Mouse (Mus musculus): ENCODE data around the gene Adprm.
A peak's percentile ranks its signal among the peaks of the same experiment; 100 is the strongest.

Adprm gene

DNA sequence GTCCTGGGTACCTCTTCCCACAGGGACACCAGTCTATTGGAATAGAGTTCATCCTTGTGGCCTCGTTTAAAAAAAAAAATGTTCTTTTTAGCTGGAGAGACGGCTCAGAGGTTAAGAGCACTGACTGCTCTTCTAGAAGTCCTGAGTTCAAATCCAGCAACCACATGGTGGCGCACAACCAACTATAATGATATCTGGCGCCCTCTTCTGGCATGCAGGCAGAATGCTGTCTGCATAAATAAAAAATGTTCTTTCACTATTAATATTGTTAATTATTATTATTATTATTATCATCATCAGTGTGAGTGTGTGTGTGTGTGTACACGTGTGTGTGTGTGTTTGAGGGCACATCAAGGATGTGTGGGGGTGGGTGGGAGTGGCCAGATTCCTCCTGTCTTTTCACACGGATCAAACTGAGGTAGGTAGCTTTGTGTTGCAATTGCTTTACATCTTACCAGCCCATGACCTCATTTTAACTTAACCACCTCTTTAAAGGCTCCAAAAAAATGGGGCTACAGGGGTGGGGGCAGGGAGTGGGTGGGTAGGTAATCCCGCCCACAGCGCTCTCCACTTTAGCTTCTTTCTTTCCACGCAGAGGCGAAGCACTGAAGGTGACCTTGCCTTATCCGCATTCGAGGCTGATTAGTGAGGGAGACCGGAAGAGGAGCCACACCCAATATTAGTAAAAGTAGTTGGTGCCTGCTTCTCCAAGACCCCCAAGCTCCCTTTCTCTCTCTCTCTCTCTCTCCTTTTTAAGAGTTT, 29.9 kb downstream of the Adprm start:
- DNase-seq = no peak

DNA sequence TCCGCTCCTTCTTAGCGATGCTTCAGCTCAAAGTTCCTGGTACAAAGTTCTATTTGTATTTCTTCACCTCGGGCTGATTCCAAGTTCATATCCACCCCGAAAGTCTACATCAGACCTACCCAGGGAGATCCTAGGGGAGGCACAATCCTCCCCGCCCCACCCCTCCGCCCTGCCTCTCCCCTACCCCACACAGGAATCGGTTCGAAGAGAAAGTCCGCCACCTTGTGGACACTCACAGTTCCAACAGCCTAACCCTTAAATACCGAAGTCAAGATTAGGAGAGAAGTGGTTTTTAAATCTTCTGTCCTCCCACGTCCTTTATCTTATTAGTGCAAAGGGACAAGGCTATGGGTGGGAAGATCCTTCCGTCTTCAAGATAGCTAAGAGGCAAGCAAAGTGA, 31.4 kb downstream of the Adprm start:
- DNase-seq = peak; percentile 39

DNA sequence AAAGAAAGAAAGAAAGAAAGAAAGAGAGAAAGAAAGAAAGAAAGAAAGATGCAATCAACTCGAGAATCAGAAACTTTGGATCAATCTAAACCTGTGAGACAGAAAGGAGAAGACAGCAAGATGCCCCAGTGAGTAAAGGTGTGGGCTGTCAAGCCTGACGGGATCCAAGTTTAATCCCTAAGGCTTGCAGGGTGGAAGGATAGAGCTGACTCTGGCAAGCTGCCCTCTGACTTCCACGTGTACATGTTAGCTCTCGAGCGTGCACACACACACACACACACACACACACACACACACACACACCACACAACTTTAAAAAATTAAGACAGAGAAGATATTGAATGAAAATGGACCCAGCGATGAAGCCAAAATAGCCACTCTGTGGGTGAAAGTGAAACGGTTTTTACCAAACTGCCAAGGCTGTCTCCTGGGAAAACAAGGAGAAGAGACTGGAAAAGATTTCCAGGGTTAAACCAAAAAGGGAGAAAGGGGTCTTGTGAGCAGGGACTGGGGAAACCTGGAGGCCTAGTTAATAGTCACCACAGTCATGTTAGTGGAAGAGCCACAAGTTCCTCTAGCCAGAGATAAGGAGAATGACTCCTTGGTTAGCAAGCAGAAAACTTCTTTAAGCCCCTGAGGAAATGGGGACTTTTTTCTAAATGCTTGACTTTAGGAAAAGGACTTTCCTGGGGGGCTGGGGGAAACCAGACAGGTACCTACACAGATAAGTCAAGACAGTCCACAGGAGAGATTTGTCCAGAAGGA, 32.5 kb downstream of the Adprm start:
- DNase-seq = no peak

DNA sequence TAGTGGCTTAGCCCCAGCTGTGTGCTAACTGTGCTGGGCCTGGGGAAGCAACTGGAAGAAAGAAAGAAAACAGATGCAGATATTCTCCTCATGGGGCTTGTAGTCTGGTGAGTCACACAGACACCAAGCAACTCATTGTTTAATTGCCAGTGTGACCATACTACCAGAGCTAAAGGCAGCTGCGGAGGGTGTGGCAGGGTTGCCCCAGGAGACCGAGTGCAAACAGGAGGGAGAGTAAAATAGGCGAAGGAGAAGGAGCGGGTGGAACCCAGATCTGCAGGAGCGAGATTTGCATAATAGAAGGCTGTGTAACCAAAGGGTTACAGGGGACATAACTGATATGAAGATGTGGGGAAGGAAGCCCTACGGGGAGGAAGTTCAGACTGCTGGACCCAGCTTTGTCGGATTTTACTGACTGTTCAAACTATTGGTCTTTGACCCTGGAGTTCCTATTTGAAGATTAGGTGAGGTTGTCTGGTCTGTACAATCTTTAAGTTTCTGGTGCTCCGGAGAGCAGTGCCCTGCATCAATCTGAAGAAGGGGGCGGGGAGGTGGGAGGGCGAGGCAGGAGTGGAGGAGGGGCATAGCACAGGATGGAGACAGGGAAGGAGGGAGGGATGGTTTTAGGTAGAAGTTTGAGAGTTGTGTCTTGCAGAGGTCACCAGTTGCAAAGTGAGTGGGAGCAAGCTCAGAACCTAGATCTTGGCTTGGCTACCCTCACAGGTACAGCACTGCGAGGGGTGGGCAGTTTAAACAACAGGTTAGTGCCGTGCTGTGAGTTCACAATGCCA, 34.4 kb downstream of the Adprm start:
- DNase-seq = no peak

DNA sequence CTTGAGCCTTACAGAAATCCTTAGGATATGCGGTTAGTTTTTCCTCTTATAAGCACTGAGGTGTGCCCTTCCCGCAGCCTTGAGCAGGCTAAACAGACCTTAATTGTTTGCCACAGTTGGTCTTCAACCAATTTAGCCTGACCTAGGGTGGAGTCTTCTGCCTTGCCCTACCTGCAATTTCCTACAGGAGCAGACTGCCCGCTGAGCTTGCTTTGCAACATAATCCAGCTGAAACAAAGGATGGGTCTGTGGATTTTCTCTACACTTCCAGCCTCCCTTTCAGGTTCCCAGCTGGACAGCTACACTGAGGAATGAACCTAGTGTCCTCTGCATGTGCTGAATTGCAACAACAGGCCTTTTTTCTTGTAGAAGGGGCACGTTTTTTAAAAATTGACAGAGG, 40.8 kb downstream of the Adprm start:
- DNase-seq = no peak

DNA sequence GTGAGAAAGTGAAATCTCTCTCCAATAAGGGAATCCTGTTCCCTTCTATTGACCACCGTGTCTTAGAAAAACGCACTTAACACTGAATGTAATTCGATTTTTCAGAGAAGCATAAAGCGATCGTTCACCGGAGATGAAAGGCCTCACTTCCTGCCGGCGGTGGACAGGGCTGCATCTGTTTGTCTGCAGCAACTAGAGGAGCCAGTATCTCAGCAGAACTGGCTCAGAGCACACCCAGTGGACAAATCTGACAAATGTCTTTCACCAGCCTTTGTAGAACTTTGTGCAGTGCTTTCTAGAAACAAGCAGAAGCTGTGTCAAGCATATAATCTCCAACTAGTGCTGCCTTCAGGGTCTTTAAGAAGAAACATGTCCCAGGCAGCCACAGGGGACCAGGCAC, 42.0 kb downstream of the Adprm start:
- no peak for DNase-seq

DNA sequence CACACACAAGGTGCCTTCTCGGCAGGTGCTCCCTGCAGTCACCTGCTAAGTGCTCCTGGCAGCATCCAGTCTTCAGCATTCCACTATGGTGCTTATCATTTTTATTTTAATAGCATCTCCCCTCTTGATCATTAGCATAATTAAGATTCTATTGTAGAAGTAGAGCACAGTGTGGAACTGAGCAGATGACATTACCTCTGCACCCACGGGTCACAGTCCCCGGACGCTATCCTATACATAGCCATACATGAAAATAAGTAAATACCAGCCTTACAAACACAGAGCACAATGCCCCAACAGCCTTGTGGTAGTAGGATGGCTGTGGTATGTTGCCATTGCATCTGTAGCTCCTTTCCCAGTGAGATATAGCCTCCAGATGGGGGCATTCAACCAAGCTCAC, 43.9 kb downstream of the Adprm start:
- no peak for DNase-seq

DNA sequence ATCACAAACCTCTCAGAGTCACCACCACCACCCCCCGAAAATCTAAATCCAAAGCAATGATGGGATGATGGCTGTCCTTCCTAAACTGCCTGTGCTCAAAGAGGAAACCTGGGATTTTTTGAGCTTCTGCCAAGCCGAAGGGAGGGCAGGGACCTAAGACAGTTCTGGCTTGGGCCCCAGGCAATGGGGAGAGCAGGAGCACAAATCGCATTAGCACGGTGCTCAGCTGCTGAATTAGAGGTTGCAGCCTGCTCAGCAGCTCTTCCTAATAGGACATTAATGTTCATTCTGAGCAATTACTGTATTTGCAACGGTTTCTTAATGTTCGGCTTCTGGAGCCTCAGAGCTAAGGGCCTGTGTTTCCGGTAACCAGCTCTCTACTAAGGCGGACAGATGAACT, 44.4 kb downstream of the Adprm start:
- no peak for DNase-seq

DNA sequence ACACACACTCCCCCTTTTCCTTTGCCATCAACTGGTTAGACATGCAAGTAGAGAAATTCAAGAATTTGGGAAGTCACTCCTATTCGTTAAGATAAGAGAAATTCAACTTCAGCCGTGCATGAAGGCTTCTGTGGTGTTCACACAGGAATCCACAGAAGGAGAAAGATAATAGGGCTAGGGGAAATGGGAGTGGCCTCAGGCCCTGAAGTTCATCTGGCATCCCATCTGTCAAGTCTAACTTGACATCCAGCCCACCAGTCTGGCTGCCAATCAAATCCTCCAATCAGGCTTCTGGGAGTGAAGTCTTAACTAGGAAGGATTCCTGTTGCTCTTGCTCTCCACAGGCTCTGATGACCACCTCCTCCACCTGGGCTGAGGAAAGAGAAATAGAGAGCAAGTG, 49.5 kb downstream of the Adprm start:
- no peak for DNase-seq

DNA sequence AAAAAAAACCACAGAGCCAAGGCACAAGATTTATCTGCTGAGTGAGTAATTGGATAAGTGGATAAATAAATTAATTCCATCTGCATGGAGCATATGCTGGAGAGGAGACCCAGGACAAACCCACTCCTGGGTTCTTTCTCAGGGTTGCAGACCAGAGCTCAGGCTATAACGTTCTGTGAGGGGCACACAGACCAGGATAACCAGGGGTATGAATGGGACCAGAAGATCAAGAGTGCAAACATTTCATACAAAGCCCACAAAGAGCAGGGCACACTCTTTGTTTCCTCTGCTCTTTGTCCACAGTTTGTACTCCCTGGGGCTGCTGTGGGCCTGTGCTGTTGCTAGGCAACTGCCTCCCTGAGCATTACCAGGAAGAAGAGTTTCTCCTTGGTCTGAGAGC, 50.7 kb downstream of the Adprm start:
- no peak for DNase-seq

DNA sequence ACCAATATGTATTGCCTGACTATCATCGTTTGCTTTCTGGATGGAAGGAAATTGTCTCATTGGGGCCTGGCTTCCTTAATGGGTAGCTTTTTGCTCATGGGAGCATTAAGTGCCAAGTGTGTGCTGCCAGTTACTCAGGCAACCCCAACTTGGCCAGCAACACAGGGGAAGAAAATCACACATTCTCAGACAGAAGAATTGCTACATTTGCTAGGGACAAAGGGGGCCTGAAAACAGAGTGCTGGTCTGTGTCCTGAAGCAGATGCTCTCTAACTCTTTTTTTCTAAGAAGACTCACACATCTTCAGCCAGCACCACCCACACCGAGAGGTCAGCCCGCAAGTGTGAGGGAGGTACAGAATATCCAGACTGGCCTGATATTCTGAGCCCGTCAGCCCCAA, 51.7 kb downstream of the Adprm start:
- DNase-seq = no peak

DNA sequence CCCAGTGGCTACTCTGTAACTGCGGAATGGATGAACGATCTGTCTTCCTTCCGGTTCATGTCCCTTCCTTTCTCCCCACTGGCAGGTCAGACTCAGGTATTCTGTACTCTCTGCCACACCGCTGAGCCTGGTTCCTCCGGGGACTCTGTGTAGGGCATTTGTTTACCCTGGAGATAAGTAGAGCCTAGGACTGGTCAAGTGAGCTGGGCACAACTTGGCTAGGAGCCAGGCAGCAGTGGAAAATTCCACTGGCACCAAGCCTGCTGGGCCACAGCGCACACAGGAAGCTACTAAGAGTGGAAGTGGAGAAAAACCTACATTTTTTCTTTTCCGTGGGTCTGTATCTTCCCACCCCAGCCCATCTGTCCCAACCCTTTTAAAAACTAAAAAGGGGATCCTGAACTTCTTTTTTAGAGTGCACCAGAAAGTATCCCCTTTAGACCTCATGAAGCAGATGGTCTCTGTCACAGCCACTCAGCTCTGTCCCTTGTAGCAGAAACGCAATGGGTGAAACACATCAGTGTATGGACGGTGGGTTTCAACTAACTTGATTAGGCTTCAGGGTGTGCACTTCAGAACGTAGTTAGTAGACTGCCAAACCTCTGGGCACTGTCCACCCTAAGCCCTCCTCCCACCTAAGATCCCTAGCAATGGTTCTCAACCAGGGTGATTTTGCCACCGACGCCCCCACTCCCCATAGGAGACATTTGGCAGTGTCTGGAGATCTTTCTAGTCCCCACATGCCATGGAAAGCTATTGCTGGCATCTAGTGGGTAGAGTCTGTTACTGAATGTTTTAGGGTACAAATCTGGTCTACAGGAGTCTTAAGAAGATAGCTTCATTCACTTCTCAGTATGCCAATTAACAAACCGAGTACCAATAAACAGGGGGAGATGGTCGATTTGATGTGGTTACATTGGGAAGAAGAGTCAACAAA, 53.7 kb downstream of the Adprm start:
- peak; percentile 65 for DNase-seq

DNA sequence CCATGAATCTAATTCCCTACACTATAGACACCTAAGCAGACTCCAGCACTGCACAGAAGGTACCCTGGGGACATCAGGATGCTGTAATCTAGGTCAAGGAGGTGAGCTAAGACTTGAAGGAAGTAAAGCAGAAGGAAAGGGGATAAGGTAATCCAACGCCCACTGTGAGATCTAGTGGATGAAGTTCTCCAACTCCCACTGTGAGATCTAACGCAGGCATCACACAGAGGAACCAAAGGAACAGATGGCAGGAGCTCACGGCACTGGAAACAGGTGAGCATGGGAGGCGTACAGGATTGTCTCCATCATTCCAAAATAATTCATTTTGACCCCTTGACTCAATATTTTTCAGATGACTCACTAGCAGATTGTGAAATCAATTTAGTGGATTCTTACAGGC, 55.9 kb downstream of the Adprm start:
- peak; percentile 46 for DNase-seq

DNA sequence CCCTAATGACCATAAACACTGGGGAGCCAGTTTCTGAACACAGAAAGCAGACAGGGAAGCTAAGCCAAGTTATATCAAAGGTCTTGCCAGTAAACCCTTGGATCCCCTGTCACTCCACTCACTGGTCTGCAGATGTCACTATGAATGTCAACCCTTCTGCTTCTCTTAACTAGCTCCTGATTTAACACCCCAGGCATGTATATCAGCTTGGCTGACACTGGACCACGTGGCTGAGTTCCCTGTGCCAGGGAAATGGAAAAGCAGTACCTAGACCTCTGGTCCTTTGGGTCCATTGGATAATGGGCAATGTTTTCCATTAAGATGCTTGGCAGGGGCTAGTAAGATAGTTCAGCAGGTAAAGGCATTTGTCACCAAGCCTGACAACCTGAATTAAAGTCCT, 58.7 kb downstream of the Adprm start:
- no peak for DNase-seq

DNA sequence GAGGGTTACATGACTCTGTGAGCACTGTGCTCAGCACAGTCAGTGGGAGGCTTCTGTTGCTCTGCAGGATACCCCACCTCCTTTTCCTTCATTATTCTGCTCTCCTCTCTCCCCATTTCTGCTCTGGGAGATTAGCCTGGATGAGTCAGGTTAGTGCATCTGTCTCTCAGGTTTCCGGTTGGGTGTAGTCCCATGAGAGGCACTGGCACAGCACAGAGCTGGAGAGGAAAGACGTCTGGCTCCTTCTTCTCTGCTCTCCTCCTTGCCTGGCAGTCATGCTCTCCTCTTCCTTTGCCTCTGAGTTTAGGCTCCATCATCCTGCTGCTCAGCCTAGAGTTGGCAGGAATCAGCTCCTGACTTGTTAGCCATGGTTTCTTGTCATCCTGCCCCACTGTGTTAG, 60.2 kb downstream of the Adprm start:
- no peak for DNase-seq

All from cerebellum, adult 11-12 months (tissue).